Mouse (Mus musculus): Measurements from ENCODE around the gene Erbb2. TPM values are rescaled to one million over a fixed set of nuclear protein-coding genes. Genes with fewer than 3 reads are reported as not detected.

Erbb2 gene
- total RNA-seq, 2 experiments from 2014 or later, result 2.0 to 3.2 TPM

DNA sequence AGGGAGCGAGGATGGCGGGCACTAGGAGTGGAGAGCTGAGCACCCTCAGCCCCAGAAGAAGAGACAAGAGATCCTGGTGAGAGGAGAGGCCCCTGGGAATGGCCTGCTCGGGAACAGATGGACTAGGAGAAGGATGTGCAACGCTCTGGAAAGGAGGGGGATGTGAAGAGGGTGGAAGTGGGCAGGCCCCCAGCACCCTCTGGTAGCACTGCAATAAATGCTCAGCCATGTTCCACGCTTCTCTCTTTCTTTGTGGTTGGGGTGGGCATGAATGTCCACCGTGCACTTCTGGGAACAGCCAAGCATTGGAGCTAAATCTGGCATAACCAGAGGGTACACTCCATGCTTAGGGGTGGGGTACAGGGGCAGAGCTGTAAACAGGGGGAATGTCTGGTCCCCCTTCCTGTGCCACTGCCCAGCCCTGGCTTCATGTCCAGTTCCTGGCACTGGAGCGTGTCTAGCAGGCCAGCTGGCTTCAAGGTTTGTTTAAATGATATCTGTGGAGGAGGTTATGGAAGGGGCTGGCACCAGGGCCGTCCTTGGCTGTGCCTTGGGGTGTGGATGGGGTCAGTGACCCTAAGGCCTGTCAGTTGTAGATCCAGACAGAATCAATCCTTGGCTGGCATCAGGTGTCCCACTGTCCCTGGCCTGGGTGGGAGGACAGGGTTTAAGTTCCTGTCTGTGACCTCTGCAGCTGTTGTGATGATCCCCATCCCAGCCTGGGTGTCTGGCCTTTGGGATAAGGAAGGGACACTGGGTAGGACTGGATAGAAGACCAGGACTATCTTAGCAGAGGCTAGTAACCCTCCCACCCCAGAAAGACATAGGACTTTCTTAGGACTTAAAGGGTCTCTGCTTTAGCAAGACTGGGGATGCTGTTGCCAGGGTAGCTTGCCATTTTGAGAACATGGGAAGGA lies 27.3 kb upstream of the Erbb2 start:
- intact Hi-C loops (cut with DNase I), result loop anchor here (5.0 kb wide), 1 partner anchor 38 kb away; the partner anchor contains the start of gene Ppp1r1b
- DNase-seq (ENCODE audit: low spot score in 2 of 2), result no peak

DNA sequence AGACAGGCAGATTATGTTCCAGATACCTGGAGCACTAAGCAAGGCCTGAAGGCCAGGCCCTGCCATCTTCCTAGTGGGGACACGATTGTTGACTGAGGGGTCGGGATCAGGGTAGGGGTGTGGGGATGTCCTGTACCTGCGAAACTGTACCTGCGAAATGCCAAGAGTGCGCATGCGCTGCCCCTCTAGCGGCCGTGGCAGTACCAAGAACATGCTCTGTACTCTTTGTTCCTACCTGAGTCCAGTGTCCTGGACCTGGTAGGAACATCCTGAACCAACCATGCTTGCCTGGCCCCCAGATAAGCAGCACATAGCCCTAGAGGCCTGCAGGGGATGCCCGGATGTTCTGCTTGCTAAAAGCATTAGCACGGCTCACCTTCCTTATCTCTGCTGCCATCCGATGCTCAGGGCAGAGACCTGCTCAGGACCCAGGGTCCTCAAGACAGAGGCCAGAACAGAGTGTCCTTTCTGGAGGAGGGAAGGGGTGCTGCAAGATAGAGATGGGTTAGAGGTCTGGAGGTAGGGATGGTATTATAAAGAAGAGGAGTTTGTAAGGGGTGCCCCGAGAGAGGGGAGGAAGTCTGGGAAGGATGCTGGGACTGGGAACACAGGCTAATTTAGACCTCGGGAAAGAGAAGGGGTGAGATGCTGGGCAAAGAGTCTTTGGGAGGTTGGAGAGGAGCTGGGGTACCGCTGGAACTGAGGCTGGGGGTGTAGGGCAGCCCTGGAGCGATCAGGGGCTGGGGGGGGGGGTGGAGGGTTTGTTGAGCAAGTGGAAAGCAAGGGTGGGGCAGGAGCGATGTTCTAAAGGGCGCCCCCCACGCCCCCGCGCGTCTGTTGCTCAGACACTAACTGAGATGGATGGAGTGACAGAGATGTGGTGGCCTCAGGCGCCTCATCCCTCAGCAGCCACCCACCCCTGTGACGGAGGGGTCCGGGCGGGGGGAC lies 26.4 kb upstream of the Erbb2 start, which contains the start of gene Pnmt:
Gene Pnmt, plus strand, starts transcription at position 813 of the 948 bp plus-strand sequence.
- intact Hi-C loops (cut with DNase I), result loop anchor here (5.0 kb wide), 1 partner anchor 39 kb away; the partner anchor contains the start of gene Ppp1r1b
- DNase-seq (ENCODE audit: low spot score in 2 of 2), result no peak

DNA sequence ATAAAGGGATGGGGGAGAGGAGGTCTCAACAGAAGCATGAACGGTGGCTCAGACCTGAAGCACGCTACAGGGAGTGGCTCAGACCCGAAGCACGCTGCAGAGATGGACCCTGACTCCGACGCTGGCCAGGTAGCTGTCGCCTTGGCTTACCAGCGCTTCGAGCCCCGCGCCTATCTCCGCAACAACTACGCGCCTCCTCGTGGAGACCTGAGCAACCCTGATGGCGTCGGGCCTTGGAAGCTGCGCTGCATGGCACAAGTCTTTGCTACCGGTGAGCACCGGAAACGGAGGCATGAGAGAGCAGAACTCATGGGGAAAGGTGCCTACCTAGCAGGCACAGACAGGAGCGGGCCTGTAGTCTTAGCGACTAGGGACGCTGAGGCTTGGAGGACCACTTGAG lies 25.7 kb upstream of the Erbb2 start:
- DNase-seq (ENCODE audit: low spot score in 2 of 2), result no peak
- intact Hi-C loops (cut with DNase I), result loop anchor here (5.0 kb wide), 1 partner anchor 39 kb away; the partner anchor contains the start of gene Ppp1r1b

DNA sequence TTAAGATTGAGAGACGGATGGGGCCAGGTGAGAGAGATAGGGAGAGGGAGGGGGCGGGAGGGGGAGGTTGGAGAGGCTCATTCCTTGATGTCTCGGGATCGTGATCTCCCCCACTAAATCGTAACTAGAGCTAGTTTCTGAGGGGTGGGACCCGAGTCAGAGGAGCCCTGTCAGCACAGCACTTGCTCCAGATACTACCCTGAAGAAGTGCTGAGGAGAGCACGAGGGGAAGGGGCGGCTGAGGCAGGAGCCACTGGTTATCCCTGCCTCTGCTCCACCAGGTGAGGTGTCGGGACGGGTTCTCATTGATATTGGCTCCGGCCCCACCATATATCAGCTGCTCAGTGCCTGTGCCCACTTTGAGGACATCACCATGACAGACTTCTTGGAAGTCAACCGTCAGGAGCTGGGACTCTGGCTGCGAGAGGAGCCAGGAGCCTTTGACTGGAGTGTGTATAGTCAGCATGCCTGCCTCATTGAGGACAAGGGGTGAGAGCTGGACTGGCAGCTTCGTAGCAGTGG lies 25.2 kb upstream of the Erbb2 start:
- intact Hi-C loops (cut with DNase I), result loop anchor here (5.0 kb wide), 1 partner anchor 40 kb away; the partner anchor contains the start of gene Ppp1r1b
- no peak for DNase-seq (ENCODE audit: low spot score in 2 of 2)

DNA sequence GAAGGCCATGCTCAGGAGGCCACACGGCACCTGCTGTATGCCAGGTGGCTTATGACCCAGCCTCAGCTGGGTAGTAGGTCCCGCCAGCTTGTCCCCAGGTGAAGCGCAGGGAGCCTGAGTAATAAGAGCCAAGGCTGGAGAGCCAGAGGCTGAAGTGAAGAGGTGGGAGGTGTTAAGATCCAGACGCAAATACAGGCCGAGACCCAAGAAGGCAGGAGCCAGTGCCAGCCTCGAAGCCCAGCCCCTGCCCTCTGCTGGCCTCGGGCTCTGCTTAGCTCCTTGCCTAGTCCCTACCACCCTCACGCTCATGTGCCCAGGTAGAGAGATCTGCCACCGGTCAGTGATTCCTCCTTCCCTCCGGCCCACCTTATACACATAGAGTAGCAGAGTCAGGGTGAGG lies 24.0 kb upstream of the Erbb2 start:
- intact Hi-C loops (cut with DNase I), result loop anchor here (5.0 kb wide), 1 partner anchor 41 kb away; the partner anchor contains the start of gene Ppp1r1b
- DNase-seq (ENCODE audit: low spot score in 2 of 2), result no peak

DNA sequence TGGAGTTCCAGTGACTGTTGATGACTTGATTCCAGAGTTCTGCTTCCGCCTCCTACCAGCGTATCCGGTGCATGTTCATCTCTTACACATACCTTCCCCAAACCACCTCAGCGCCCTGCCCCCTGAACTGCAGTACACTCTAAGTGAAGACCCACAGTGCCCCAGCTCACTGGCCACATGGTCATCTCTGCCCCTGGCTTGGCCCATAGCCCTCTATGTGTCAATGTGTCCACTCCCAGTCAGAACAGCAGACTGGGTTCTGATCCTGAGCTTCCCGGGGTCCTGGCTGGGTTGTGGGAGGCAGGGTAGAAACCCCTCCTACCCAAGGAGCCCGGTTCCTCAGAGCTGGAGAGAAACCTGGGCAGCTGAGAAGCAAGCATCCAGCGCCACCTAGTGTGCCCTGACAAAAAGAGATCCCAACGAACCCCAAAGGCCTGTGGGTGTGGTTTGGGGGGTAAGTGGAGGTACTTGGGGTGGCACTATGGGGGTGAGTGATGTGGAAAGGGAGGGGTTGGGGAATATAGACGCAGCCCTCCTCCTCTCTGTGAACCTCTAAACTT lies 23.0 kb upstream of the Erbb2 start:
- DNase-seq (ENCODE audit: low spot score in 2 of 2), result peak; percentile 80 to 81
- intact Hi-C loops (cut with DNase I), result loop anchor here (1.0 to 5.0 kb wide), 2 partner anchors 42 to 124 kb away; partner anchors contain the start of gene Ppp1r1b

DNA sequence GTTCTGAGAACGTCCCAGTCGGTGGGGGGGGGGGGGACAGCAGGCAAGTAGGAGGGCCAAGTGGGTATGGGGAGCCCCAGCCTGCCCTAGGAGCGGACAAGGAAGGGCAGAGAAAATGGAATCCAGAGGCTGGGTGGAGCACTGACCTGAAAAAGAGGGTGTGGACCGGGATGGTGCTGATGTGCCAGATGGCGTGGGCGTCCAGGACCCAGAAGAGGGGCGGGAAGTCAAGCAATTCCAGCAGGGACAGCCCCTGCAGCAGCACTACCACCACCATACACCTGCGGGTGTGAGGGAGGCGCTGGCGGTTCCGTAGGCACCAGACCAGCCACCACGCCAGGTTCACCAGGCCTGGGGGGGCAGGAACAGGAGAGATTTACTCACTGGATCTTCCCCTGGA lies 22.1 kb upstream of the Erbb2 start:
- intact Hi-C loops (cut with DNase I), result no loop called here
- DNase-seq (ENCODE audit: low spot score in 2 of 2), result no peak

DNA sequence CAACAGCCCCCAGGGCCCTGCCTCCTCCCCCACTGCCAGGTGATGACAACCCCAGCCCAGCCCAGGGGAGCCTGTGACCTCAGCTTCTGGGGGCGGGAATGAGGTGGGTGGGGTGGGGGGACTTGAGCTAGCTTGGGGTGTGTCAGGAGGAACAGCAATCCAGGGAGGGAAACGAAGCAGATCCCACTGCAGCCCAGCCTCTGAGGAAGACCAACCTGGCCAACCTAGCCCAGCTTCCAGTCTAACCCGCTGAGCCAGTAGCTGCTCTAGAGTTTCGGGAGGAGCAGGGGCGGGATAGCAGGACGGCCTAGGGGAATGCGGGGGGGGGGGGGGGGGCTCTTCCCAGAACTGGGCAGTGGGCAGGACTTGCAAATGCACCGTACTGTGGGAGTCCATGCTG lies 20.2 kb upstream of the Erbb2 start:
- DNase-seq (ENCODE audit: low spot score in 2 of 2), result no peak
- intact Hi-C loops (cut with DNase I), result no loop called here

DNA sequence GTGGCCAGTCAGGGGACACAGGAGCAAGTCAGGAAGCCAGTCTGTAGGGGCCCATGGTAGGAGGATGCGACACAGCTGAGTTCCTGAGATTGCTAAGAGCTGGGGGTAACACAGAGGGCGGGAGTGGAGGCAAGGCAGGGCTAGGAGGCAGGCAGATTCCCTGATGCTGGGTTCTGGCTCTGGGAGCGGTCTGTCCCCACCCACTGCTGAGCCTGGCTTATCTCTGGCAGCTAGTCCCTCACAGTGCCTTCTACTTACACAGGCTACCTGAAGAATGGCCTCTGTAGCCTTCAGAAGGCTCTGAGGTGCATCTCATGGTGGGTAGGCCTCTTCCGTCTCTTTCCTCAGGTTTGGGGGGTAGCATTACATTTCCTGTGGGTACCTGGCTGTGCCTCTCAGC lies 19.6 kb upstream of the Erbb2 start:
- DNase-seq (ENCODE audit: low spot score in 2 of 2), result no peak
- intact Hi-C loops (cut with DNase I), result no loop called here

DNA sequence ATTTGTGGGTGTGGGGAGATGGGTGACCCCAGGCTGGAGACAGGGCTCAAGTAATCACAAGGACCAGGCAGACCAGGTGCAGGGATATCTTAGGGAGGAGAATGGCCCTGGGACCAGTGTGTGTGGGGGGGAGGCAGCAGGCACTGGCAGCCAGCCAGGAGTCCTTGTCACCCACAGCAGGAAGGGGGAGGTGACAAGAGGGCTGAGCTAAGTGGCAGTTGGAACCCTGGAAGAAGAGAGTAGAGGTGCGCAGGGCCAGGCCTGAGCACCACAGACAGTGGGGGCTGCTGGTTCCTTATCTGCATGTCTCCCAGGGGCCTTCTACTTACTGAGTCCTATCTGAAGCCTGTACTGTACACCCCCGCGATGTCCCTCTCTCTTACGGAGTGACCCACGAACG lies 19.0 kb upstream of the Erbb2 start:
- no peak for DNase-seq (ENCODE audit: low spot score in 2 of 2)

DNA sequence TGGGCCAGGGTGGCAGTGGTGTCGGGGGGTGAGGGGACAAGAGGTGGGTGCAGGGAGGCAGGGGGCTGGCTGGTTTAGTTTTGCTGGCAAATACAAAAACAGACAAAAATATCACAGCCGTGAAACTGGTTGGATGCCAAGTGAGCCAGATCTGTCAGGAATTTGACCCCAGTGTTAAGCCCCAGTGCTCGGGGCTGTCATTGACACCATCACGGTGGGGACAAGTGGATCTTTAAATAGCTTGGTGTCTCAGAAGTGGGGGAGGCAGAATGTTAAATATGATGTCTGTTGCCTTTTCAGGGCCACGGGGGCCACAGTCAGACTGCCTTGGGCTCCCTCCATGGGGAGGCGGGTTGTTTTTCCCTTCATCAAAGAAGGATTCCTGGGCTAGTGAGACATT lies 18.0 kb upstream of the Erbb2 start:
- no peak for DNase-seq (ENCODE audit: low spot score in 2 of 2)
- intact Hi-C loops (cut with DNase I), result no loop called here

More for the DNA sequence above, 19.0 kb upstream of the Erbb2 start:
- intact Hi-C loops (cut with DNase I), result no loop called here

DNA sequence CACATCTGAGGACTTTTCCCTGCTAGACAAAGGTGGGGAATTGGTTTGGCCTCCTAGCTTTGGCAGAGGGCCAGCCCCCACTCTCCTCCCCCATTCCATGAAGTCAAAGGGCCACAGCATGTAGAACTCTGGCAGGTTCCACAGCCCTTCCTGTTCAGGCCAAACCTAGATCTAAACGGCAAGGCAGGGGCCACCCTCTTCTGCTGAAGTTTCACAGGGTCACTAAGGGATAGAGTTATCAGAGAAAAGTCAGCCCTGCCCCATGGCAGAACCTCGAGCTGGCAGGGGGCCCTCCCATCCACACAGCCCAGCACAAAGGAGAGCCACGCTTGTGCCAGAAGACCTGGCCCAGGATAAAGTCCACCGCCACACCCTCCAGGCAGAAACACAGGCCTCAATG lies 17.2 kb upstream of the Erbb2 start:
- intact Hi-C loops (cut with DNase I), result no loop called here
- DNase-seq (ENCODE audit: low spot score in 2 of 2), result no peak

DNA sequence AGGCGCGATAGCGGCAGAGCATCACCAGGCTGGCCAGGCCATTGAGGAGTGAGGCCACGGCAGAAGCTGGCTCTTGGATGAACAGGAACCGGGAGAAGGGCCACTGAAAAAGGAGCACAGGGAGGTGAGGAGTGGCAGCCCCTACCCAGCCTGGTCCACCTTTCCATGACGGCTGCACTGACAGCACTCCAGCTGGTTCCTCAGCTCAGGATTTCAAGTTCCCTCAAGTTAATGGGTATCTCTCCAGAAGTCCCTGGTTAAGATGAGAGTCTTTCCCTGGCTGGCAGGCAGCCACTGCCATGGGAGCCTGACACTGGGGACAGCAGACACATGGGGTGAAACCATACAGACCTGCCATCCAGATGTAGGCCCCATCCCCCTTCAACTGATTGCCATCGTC lies 14.3 kb upstream of the Erbb2 start:
- DNase-seq (ENCODE audit: low spot score in 2 of 2), result no peak
- intact Hi-C loops (cut with DNase I), result no loop called here

DNA sequence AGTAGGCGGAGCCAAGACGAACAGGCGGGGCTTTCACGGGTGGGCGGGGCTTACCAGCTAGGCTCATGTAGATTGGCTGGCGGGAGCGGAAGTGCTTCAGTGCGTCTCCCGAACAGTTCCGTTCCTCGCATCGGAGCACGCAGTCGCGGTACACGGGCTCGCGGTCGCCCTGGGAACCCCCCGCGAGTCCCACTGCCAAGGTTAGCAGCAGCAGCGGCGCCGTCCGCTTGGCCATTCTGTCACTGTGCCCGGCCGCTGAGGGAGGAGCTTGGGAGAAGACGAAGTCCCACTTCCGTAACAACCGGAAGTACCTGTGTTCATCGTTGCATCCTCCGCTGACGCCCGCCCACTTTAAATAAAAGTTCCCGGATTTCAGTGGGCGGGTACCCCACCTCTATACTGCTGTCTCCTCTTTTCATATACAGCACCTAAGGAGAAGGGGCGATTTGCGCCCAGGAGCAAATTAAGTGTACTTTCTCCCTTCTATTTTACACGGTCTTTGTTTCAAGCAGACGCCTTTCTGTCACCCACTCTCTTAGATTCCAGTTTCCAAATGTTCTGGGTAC lies 12.0 kb upstream of the Erbb2 start, which contains the start of gene Pgap3:
Gene Pgap3, minus strand, starts transcription at position 330 of the 566 bp plus-strand sequence.
- peak; percentile 88 to 92 for DNase-seq (ENCODE audit: low spot score in 2 of 2)
- intact Hi-C loops (cut with DNase I), result no loop called here

DNA sequence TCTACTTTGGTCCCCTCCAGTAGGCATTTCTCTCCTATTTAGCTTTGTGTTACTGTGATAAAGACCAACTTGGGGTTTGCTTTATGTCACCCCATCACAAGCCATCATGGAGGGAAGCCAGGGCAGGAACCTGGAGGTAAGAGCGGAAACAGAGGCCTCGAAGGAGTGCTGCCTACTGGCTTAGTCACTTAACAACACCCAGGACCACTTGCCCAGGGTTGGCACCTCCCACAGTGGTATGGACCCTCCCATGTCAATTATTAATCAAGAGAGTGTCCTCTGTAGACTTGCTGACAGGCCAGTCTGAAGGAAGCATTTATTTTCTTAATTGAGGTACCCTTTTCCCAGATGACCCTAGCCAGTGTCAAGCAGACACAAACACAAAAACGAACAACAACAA lies 11.5 kb upstream of the Erbb2 start:
- no peak for DNase-seq (ENCODE audit: low spot score in 2 of 2)
- intact Hi-C loops (cut with DNase I), result no loop called here

DNA sequence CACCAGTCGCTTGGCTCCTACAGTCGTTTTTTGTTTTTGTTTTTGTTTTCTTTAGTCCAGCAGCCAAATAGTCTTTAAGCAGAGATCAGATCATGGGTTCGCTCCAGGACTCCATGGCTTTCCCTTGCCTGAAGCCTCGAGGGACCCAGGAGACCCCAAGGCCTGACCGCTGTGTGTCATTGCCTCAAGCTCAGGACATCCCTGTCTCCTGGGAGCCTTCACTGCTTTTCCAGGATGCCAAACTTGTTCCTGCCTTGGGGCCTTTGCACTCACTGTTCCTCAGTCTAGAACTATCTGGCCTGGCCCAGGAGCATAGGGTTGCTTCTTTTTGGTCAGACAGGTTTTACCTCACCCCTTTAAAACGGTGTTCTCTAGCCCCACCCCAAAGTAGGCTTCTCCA lies 5.6 kb upstream of the Erbb2 start:
- DNase-seq (ENCODE audit: low spot score in 2 of 2), result no peak
- intact Hi-C loops (cut with DNase I), result no loop called here

DNA sequence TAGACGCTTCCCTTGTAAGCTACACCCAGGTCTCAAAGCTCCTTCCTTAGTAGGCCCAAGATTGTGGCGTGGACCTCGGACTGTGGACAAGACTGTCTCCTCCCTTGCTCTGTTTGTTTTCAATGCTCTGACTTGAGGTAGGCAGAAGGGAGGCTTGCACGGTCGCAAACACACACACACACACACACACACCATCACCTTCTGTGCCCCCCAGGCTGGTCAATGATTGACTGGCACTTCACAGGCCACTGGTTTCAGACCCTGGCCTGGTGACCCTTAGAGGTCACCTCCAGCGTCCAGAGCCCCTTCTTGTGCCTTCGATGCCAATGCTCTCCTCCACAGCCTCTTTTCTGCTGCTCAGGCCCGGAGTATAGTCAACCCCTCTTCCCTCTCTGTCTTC lies 3.4 kb upstream of the Erbb2 start:
- intact Hi-C loops (cut with DNase I), result no loop called here
- no peak for DNase-seq (ENCODE audit: low spot score in 2 of 2)

DNA sequence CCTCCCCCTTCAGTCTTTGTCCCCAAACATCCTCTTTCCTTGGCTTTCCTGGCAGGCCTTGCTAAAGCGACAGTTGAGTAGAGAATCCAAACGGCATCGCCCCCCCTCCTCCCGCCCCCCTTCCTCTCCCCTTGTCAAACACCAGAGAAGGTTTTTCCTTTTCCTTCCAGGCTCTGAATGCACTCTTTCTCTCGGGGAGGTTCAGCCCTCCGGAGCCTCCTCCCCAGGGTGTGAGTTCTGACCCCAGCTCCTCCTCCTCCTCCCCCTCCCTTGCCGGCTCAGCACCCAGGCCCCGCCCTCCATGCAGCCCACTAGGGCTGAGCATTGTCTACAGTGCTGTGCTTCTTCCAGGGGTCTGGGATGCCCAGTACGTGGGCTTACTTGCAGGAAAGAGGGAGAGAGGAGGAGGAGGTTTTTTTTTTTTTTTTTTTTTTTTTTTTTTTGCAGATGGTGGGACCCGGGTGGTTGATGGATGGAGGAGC lies 2.9 kb upstream of the Erbb2 start:
- intact Hi-C loops (cut with DNase I), result no loop called here
- DNase-seq (ENCODE audit: low spot score in 2 of 2), result no peak
